Mouse (Mus musculus) midbrain, postnatal 0 days (tissue): Measurements from ENCODE around the gene Gm10181. TPM values are rescaled to one million over a fixed set of nuclear protein-coding genes. Genes with fewer than 3 reads are reported as not detected.

Experiments used
- ATAC-seq: fragments of 200-750 bp; cut with Nextera tagmentation; 2 replicates; pipeline ENCODE4 v1.8.0; 2017; ENCODE audit warnings: moderate number of reproducible peaks, mild to moderate bottlenecking, moderate TSS enrichment, moderate library complexity; ENCODE audit not compliant: low FRiP score
- DNase-seq: peaks from one replicate; pipeline ENCODE4 v3.0.0-alpha.2; 2015; ENCODE audit warnings: low spot score
- H3K27ac ChIP-seq: fragments of 300-500 bp; sonication (generic); 2 replicates; pipeline ENCODE4 v1.5.1; 2014; ENCODE audit warnings: low read depth, mild to moderate bottlenecking, low read length, mixed read lengths
- H3K27me3 ChIP-seq: fragments of 300-500 bp; sonication (generic); 2 replicates; pipeline ENCODE4 v1.6.1; 2014; ENCODE audit warnings: low read length, control low read depth, mixed read lengths; ENCODE audit not compliant: insufficient read depth
- H3K36me3 ChIP-seq: fragments of 300-500 bp; sonication (generic); 2 replicates; pipeline ENCODE4 v1.6.1; 2014; ENCODE audit warnings: low read length, control low read depth, mixed read lengths; ENCODE audit not compliant: insufficient read depth
- H3K4me1 ChIP-seq: fragments of 300-500 bp; sonication (generic); 2 replicates; pipeline ENCODE4 v1.6.1; 2014; ENCODE audit warnings: mild to moderate bottlenecking, control low read depth, antibody characterized with exemption, low read length, mixed read lengths; ENCODE audit not compliant: insufficient read depth
- H3K4me2 ChIP-seq: fragments of 300-500 bp; sonication (generic); 2 replicates; pipeline ENCODE4 v1.6.1; 2014; ENCODE audit warnings: low read depth, mild to moderate bottlenecking, low read length, mixed read lengths; ENCODE audit not compliant: poor library complexity, severe bottlenecking
- H3K4me3 ChIP-seq: fragments of 300-500 bp; sonication (generic); 2 replicates; pipeline ENCODE4 v1.5.1; 2014; ENCODE audit warnings: low read depth, mild to moderate bottlenecking, low read length, moderate library complexity
- H3K9ac ChIP-seq: fragments of 300-500 bp; sonication (generic); replicated peaks from 2 replicates; pipeline ENCODE4 v1.6.1; 2014; ENCODE audit warnings: mild to moderate bottlenecking, low read length, moderate library complexity, mixed read lengths; ENCODE audit not compliant: poor library complexity, severe bottlenecking
- H3K9me3 ChIP-seq: fragments of 300-500 bp; sonication (generic); 2 replicates; pipeline ENCODE4 v1.6.1; 2016; ENCODE audit warnings: low read length, control low read depth
- CTCF ChIP-seq: IDR thresholded peaks from 2 replicates; pipeline ENCODE4 v1.5.1; 2016; ENCODE audit warnings: antibody characterized with exemption, mild to moderate bottlenecking
- WGBS: fragments of 180-500 bp; shearing (Covaris S2); extraction: QIAGEN DNeasy Blood & Tissue Kit; methylation state at CpG from one replicate; pipeline ENCODE4 v1.1.7; 2014; 5-methylcytosine and 5-hydroxymethylcytosine counted together
- polyA plus RNA-seq: library from polyadenylated mRNA; unstranded; fragments of >200 nt; fragmentation: Nextera tagmentation; extraction: Ambion mirVana; gene quantifications from 2 replicates; pipeline ENCODE4 v1.2.1, GENCODE M21; 2015
- total RNA-seq: library from RNA; depleted of rRNA; stranded (reverse); fragments of >200 nt; gene quantifications from 2 replicates; pipeline ENCODE4 v1.2.3, GENCODE M21; 2014

Gm10181 gene
- total and polyA plus RNA-seq, 2 experiments from 2014 or later: not detected

DNA sequence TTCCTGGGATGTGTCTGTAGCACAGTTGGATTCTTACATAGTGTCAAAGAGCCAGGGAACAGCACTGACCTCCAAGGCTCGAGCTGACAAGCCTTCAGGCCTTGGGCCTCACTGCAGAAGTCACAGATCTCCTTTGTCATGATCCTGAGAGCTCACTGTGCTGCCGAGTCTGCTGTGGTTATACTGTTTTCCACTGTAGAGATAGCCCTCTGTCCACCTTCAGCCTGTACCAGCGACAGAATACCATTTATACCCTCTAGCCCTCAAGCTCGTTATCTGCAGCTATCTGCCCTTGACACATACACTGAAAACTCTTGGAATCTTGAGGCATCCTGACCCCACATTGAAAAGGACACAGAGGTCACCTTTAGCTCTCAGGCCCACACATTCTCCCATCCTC is 37.3 kb upstream of the Gm10181 start:
- H3K4me3 ChIP-seq: no peak overlapping the region
- H3K4me2 ChIP-seq: no peak overlapping the region
- H3K9me3 ChIP-seq: no peaks in the 10 kb centered on the region
- no peak for TF ChIP-seq CTCF
- H3K36me3 ChIP-seq: no peaks in the 10 kb centered on the region
- no peak overlapping the region for H3K9ac ChIP-seq
- ATAC-seq: no peak
- no peaks in the 10 kb centered on the region for H3K27me3 ChIP-seq
- DNase-seq: no peak
- WGBS: 70% methylated on average over 4 of the region's 4 CpGs
- no peaks in the 10 kb centered on the region for H3K4me1 ChIP-seq
- no peak overlapping the region for H3K27ac ChIP-seq

DNA sequence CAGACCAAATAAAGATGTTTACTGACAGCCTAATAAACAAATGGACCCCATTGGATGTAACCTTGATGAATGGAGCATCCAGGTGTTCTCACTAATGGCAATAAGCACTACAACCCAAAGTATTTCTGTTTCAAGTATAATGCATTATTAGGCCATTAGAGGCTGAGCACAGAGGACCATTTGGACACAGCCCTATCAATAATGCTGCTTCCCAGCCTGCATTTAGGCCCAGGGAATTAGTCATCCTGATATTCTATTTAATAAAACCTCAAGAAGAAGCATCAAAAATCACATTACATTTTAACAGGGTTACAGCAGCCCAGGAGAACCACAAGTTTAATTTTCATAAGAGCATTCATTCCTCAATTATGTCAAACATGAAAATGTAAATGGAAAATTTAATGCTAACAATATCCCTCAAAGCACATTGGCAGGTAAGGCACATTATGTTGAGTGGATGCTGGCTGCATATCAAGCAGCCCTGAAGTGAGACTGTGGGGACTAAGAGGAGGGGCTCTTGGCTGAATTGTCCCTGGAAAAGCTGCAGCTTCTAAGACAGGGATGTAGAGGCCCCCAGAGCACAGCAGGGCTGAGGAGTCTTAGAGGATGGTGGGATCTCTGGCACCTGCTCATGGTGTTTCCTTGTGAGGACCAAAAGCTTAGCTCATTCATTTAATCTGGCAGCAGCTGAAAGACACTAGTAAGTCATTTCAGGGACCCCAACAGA is 33.4 kb upstream of the Gm10181 start:
- H3K9ac ChIP-seq: no peak overlapping the region
- H3K4me3 ChIP-seq: no peak overlapping the region
- no peak for ATAC-seq
- H3K4me1 ChIP-seq: no peaks in the 10 kb centered on the region
- no peaks in the 10 kb centered on the region for H3K9me3 ChIP-seq
- DNase-seq: peak; percentile 24
- H3K36me3 ChIP-seq: no peaks in the 10 kb centered on the region
- H3K27me3 ChIP-seq: no peaks in the 10 kb centered on the region
- no peak overlapping the region for H3K27ac ChIP-seq
- no peak overlapping the region for H3K4me2 ChIP-seq
- no peak for TF ChIP-seq CTCF

DNA sequence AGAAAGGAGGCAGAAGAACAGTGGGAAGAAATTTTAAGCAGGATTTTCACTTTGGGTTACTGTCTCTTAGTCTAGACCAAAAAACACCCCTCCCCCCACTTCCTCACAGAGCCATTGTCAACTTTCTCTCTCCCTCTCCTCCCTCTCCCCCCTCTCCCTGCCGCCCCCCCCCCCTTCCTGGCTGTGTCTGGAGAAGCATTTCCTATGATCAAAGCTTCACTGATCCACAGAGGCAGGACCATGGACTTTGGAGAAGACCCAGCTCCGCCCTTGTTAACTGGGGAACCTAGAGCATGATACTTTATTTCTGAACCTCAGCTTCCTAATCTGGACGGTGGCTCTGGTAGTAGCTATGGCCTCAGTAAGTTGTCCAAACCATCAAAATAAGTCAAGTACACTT is 30.5 kb upstream of the Gm10181 start:
- TF ChIP-seq CTCF: no peak
- Histone ChIP-seq H3K9me3 (peaks cover 7% of the 10 kb centered on the region; the same call in 1 of the 2 replicates), H3K9ac (no peak overlapping the region), H3K4me3 (no peak overlapping the region), H3K27ac (no peak overlapping the region), H3K4me1 (no peaks in the 10 kb centered on the region), H3K36me3 (no peaks in the 10 kb centered on the region), H3K4me2 (no peak overlapping the region), H3K27me3 (no peaks in the 10 kb centered on the region)
- no peak for ATAC-seq
- no peak for DNase-seq
- 49% methylated on average over 2 of the region's 3 CpGs for WGBS

DNA sequence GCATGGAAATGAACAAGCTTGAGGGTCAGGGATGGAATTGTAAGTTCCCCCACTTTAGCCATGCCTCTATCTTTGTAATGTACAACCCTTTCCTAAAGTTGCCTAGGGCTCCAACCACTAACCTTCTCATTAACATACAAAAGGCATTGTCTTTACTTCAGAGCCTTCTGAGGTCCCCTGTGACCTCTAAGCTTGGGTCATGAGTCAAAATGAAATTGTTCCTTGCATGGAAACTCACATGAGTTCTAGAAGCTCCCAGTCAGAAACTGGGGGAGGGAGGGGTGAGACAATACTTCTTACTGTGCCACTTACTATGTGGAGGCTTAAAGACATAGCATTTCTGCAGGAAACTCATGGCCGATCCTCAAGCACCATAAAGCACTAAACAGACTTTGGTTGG is 16.6 kb upstream of the Gm10181 start:
- Histone ChIP-seq H3K4me1 (no peaks in the 10 kb centered on the region), H3K27ac (no peak overlapping the region), H3K9me3 (no peaks in the 10 kb centered on the region), H3K9ac (no peak overlapping the region), H3K36me3 (no peaks in the 10 kb centered on the region), H3K4me3 (no peak overlapping the region), H3K4me2 (no peak overlapping the region), H3K27me3 (no peaks in the 10 kb centered on the region)
- ATAC-seq (no peak), DNase-seq (no peak)
- 90% methylated on average over 1 of the region's 1 CpGs for WGBS
- no peak for TF ChIP-seq CTCF

DNA sequence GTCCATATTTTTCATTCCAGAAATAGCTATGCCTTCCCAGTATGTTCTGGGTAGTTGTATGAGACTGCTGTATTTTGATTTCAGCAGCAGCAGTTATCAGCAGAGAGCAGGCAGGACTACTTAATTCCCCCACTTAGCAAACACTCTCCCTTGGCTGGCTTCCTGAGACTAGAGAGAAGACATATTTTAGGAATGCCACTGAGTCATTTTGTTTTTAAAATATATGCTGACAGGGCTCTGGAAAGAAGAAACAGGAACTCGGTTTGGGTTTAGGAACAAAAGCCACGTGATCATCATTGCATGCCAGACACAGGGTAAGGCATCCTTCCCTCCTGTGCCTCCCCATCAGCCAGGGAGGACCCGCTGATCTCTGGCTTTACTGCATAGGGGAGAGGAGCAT is 13.2 kb upstream of the Gm10181 start:
- TF ChIP-seq CTCF: no peak
- Histone ChIP-seq H3K4me1 (no peaks in the 10 kb centered on the region), H3K9ac (no peak overlapping the region), H3K27me3 (no peaks in the 10 kb centered on the region), H3K27ac (no peak overlapping the region), H3K36me3 (no peaks in the 10 kb centered on the region), H3K4me2 (no peak overlapping the region), H3K4me3 (no peak overlapping the region), H3K9me3 (no peaks in the 10 kb centered on the region)
- no peak for ATAC-seq
- WGBS: 69% methylated on average over 3 of the region's 3 CpGs
- DNase-seq: no peak

DNA sequence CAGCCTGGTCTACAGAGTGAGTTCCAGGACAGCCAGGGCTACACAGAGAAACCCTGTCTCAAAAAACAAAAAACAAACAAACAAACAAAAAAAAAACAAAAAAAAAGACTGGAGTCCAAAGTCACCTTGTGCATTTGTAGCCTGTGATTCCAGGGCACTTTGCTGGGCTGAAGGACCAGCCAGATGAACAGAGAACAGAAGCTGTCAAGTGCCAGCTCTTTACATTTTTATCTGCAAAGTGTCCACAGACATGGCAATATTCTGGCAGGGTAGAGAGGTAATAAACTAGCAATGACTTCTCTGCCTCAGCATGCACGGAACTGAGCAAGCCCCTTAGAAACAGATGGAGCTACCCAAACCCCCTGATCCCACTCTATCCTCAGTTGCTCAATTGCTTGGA is 12.7 kb upstream of the Gm10181 start:
- TF ChIP-seq CTCF: no peak
- Histone ChIP-seq H3K9me3 (no peaks in the 10 kb centered on the region), H3K4me3 (no peak overlapping the region), H3K27me3 (no peaks in the 10 kb centered on the region), H3K4me1 (no peaks in the 10 kb centered on the region), H3K9ac (no peak overlapping the region), H3K27ac (no peak overlapping the region), H3K36me3 (no peaks in the 10 kb centered on the region), H3K4me2 (no peak overlapping the region)
- DNase-seq: no peak
- ATAC-seq: no peak
- WGBS: 96% methylated on average over 1 of the region's 1 CpGs
